Mouse (Mus musculus) hindbrain, embryonic 10.5 days (tissue): ENCODE data around the gene Ear1. TPM values are rescaled to one million over a fixed set of nuclear protein-coding genes. Genes with fewer than 3 reads are reported as not detected.

Source experiments
- polyA plus RNA-seq: library from polyadenylated mRNA; unstranded; fragments of >200 nt; fragmentation: Nextera tagmentation; extraction: Ambion mirVana; gene quantifications from 2 replicates; pipeline ENCODE4 v1.2.1, GENCODE M21; 2016

The Ear1 gene
- polyA plus RNA-seq, 1 experiment from 2014 or later, result not detected

Other genes with a start within 250 kb of the Ear1 start
- not detected in 2 replicates for gene Gm8165, start 198.3 kb downstream of the Ear1 start, polyA plus RNA-seq
- gene Gm7324, start 177.7 kb downstream of the Ear1 start, polyA plus RNA-seq, result 0.98 and 1.2 TPM in 2 replicates
- not detected in 2 replicates for gene Gm16506, start 148.0 kb downstream of the Ear1 start, polyA plus RNA-seq
- not detected in 2 replicates for gene Gm6526, start 127.7 kb downstream of the Ear1 start, polyA plus RNA-seq
- not detected in 2 replicates for gene Gm8180, start 90.8 kb downstream of the Ear1 start, polyA plus RNA-seq
- gene Ear10, start 48.0 kb upstream of the Ear1 start, polyA plus RNA-seq, result not detected in 2 replicates
- 2.8 and 5.9 TPM in 2 replicates for gene Gm8113, start 49.9 kb upstream of the Ear1 start, polyA plus RNA-seq
- not detected in 2 replicates for gene Ang5, start 81.6 kb upstream of the Ear1 start, polyA plus RNA-seq
- not detected in 2 replicates for gene Ang6, start 126.8 kb upstream of the Ear1 start, polyA plus RNA-seq
- gene Ear2, start 227.1 kb upstream of the Ear1 start, polyA plus RNA-seq, result not detected in 2 replicates
- not detected in 2 replicates for gene Gm3327, start 248.3 kb upstream of the Ear1 start, polyA plus RNA-seq